Mouse (Mus musculus) E14TG2a.4 (cell line): Measurements from ENCODE around the gene Eef1akmt4.

ENCODE experiments used
- H3K27me3 ChIP-seq: 2 replicates; pipeline ENCODE4 v1.6.1; 2014; ENCODE audit warnings: low read length, control low read depth; ENCODE audit not compliant: insufficient read depth
- H3K36me3 ChIP-seq: 2 replicates; pipeline ENCODE4 v1.6.1; 2014; ENCODE audit warnings: low read length, control low read depth; ENCODE audit not compliant: insufficient read depth
- H3K4me1 ChIP-seq: replicated peaks from 2 replicates; pipeline ENCODE4 v1.6.1; 2014; ENCODE audit warnings: low read depth, low read length, control low read depth
- H3K4me3 ChIP-seq: replicated peaks from 2 replicates; pipeline ENCODE4 v1.5.1; 2014; ENCODE audit warnings: mild to moderate bottlenecking, low read length
- H3K9me3 ChIP-seq: 2 replicates; pipeline ENCODE4 v1.6.1; 2014; ENCODE audit warnings: low read length, control low read depth
- CTCF ChIP-seq: conservative IDR thresholded peaks from 2 replicates; pipeline ENCODE4 v1.5.1; 2014; ENCODE audit warnings: low read length
- NANOG ChIP-seq: IDR thresholded peaks from 2 replicates; pipeline ENCODE4 v1.6.1; 2014; ENCODE audit warnings: borderline replicate concordance, low read length, mixed read lengths
- POU5F1 ChIP-seq: IDR thresholded peaks from 2 replicates; pipeline ENCODE4 v1.6.1; 2014; ENCODE audit warnings: low read length, borderline replicate concordance

The Eef1akmt4 gene

GRCm38 (mm10) chr16:20596687-20597441, 14.5 kb upstream of the Eef1akmt4 start:
- Histone ChIP-seq H3K27me3 (peaks cover 64% of the 10 kb centered on the region), H3K4me3 (no peak overlapping the region), H3K4me1 (peaks cover 9% of the 10 kb centered on the region), H3K36me3 (no peaks in the 10 kb centered on the region), H3K9me3 (no peaks in the 10 kb centered on the region)
- TF ChIP-seq POU5F1: no peak
- no peak for TF ChIP-seq CTCF
- TF ChIP-seq NANOG: no peak

DNA sequence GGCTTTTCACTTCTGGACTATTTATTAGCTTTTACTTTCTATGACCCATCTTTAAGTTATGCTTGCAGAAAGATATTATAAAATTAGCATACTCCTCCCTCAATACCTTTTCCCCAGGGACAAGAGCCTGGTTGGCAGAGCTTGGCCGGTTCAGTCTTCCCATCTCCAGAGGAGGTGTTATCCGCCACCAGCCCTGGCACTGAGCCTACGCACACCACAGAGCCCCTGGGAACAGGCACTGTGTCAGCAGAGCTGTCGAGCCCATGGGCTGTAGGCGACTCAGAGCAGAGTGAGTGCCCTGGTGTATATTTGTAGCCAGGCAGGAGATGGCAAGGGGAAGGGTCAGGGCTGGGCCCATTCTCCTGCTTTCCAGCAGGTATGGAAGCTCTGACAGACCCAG, 10.9 kb upstream of the Eef1akmt4 start:
- peaks cover 20% of the 10 kb centered on the region for H3K36me3 ChIP-seq
- peaks cover 30% of the 10 kb centered on the region for H3K27me3 ChIP-seq
- no peak for TF ChIP-seq POU5F1
- no peak for TF ChIP-seq CTCF
- TF ChIP-seq NANOG: no peak
- H3K9me3 ChIP-seq: no peaks in the 10 kb centered on the region
- H3K4me3 ChIP-seq: no peak overlapping the region
- peaks cover 30% of the 10 kb centered on the region for H3K4me1 ChIP-seq

DNA sequence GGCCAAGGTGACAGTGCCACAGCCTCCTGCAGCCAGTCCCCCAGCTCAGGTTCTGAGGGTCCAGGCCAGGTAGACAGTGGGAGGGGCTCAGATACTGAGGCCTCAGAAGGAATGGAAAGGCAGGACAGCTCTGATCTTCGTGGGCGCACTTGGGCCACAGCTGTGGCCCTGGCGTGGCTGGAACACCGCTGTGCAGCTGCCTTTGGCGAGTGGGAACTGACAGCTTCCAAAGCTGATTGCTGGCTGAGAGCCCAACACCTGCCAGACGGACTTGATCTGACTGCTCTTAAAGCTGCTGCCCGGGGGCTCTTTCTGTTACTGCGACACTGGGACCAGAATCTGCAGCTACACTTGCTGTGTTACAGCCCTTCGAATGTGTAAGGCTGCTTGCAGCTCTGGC, 6.7 kb upstream of the Eef1akmt4 start:
- no peak for TF ChIP-seq POU5F1
- no peak for TF ChIP-seq CTCF
- TF ChIP-seq NANOG: no peak
- Histone ChIP-seq H3K36me3 (peaks cover 59% of the 10 kb centered on the region), H3K9me3 (no peaks in the 10 kb centered on the region), H3K4me1 (peaks cover 71% of the 10 kb centered on the region), H3K27me3 (peaks cover 4% of the 10 kb centered on the region), H3K4me3 (no peak overlapping the region)

DNA sequence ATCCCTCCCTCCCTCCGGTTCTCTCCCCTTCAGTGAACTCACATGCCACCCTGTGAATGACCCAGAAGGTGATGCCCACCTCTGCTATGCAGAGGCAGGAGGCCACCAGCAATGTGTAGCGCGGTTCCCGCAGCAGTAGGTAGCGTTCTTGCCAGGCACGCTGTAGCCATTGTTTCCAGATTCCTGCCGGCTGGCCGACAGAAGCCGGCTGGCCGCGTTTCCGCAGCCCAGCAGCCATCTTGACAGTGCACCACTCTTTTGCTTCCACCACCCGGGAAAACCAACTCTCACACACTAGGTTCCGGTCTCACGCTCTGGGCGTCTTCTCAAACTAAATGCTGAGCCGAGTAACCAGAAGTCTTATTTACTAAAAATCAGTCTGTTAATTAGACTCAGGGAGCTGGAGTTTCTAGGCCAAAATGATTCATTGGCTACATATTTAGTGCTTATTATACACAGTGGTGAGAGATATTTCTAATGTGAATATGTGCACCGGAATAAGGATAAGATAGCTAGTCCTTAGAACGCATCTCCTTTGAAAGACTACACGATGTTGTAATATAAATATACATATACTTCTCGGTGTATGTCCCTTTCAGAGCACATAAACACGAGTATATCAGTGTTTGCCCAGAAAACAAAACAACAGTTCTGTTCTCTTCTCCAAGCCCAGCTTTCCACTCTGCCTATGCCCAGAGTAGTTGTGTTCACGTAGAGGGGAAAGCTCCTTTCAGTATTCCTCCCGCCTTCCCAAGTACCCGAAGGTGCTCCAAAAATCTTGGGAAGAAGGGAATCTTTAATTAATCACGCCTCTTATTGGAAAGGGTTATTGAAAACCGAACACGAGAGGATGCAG, 664 bp upstream of the Eef1akmt4 start:
- H3K4me3 ChIP-seq: peak overlapping the region; percentile 97
- H3K9me3 ChIP-seq: no peaks in the 10 kb centered on the region
- peaks cover 59% of the 10 kb centered on the region for H3K36me3 ChIP-seq
- TF ChIP-seq CTCF (no peak), NANOG (no peak), POU5F1 (no peak)
- peaks cover 64% of the 10 kb centered on the region for H3K4me1 ChIP-seq
- no peaks in the 10 kb centered on the region for H3K27me3 ChIP-seq

DNA sequence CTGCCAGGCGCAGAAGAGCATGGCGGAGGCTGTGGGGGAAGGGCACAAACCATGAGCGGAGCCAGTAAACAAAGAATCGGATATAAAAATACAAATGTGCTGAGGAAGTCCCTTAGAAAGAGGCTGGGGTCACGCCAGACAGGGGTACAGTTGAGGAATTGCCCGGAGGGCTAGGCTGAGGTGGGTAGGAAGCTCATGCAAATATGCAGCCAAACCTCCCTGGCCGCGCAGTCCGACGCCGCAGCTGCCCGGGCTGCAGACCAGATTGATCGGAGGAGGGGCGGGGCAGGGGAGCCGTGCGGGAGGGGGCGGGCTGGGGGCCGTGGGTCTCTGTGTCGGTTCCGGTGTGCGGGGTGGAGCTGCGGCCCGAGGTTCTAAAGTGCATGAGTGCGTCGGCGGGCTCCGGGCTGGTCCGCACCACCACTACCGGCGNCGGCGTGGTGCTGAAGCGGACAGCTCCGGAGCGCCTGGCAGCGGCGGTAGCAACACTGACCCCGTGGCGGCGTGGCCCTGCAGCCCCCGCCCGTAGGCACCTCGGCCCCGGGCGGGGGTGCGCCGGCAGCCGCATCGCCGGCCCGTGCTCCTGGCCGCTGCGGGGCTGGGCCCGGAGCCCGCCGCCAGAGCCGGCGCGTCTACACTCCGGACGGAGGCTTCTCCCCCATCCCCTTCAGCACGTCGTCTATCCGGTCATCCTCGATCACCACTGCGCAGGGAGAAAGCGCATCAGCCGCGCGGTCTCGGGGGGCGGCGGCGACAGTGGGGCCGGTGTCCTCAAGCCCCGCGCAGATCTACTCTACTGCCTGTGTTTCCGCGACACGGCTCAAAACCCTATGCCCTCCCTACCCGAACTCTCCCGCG, 8.4 kb downstream of the Eef1akmt4 start:
- H3K4me1 ChIP-seq: peaks cover 36% of the 10 kb centered on the region
- H3K9me3 ChIP-seq: no peaks in the 10 kb centered on the region
- peaks cover 58% of the 10 kb centered on the region for H3K27me3 ChIP-seq
- TF ChIP-seq CTCF: no peak
- no peak for TF ChIP-seq POU5F1
- TF ChIP-seq NANOG: no peak
- peak overlapping the region; percentile 89 for H3K4me3 ChIP-seq
- peaks cover 29% of the 10 kb centered on the region for H3K36me3 ChIP-seq

- peaks cover 28% of the 10 kb centered on the region for H3K36me3 ChIP-seq
- no peaks in the 10 kb centered on the region for H3K9me3 ChIP-seq
- peaks cover 36% of the 10 kb centered on the region for H3K4me1 ChIP-seq
- H3K4me3 ChIP-seq: peak overlapping the region; percentile 89
- no peak for TF ChIP-seq CTCF
- TF ChIP-seq NANOG: no peak
- TF ChIP-seq POU5F1: no peak
- peaks cover 58% of the 10 kb centered on the region for H3K27me3 ChIP-seq
Measured at GRCm38 (mm10) chr16:20620399-20620735, 9.0 kb downstream of the Eef1akmt4 start.

DNA sequence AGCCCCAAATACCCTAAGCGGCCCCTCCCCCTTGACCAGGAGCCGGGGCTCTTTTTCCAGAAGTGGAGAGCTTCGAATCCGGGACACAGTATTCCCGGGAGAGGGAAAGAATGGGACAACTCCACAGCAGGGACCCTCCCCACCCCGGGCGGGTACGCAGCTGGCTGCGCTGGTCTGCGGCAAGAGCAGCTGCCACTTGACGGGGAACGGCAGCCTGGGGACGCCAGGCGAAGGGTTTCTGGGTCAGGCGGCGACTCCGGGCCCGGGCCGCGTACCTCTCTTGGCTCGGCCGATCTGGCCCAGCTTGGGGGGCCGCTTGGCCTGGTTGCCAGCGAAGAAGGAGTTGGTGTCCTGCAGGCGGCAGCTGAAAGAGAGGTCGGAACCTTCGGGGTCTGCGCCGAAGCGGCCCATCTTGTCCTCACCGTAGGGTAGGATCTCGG, 9.4 kb downstream of the Eef1akmt4 start:
- Histone ChIP-seq H3K9me3 (no peaks in the 10 kb centered on the region), H3K27me3 (peaks cover 58% of the 10 kb centered on the region), H3K4me1 (peaks cover 33% of the 10 kb centered on the region), H3K4me3 (peak overlapping the region; percentile 89), H3K36me3 (peaks cover 28% of the 10 kb centered on the region)
- TF ChIP-seq CTCF (no peak), POU5F1 (no peak), NANOG (no peak)
